Mouse (Mus musculus) brain, embryonic 14.5 days (tissue): ENCODE data around the gene L1td1. TPM values are rescaled to one million over a fixed set of nuclear protein-coding genes. Genes with fewer than 3 reads are reported as not detected.
"Not testable (repeated sequence)": the region's sequence is repeated elsewhere in the genome, so short reads cannot be mapped to it uniquely, and the experiment has no call there.

ENCODE experiments used
- DNase-seq: peaks from one replicate; pipeline ENCODE4 v3.0.0-alpha.2; 2011; ENCODE audit warnings: low read depth
- CTCF ChIP-seq: fragments of 200-500 bp; IDR thresholded peaks from 2 replicates; pipeline ENCODE4 v1.5.1; 2012; ENCODE audit warnings: inconsistent platforms, mild to moderate bottlenecking, moderate library complexity, borderline replicate concordance; ENCODE audit not compliant: insufficient read depth, insufficient read length; ENCODE audit errors: extremely low read depth
- POLR2A ChIP-seq: fragments of 200-500 bp; IDR thresholded peaks from 2 replicates; pipeline ENCODE4 v1.6.1; 2012; ENCODE audit warnings: mild to moderate bottlenecking, inconsistent platforms, borderline replicate concordance; ENCODE audit not compliant: poor library complexity, insufficient read depth, insufficient read length, severe bottlenecking; ENCODE audit errors: extremely low read depth
- polyA plus RNA-seq: library from polyadenylated mRNA; depleted of rRNA; stranded (reverse); fragments of >200 nt; gene quantifications from 2 replicates; pipeline ENCODE4 v1.2.3, GENCODE M21; 2012

L1td1 gene
- polyA plus RNA-seq, 1 experiment: 0.31 TPM

- TF ChIP-seq CTCF (no peak), POLR2A (no peak)
- no peak for DNase-seq
Observed at GRCm38 (mm10) chr4:98710891-98711290, 15.6 kb upstream of the L1td1 start.

- peak; percentile 59 for DNase-seq
- no peak for TF ChIP-seq POLR2A
- no peak for TF ChIP-seq CTCF
Observed at GRCm38 (mm10) chr4:98717735-98718546, 8.6 kb upstream of the L1td1 start.

DNA sequence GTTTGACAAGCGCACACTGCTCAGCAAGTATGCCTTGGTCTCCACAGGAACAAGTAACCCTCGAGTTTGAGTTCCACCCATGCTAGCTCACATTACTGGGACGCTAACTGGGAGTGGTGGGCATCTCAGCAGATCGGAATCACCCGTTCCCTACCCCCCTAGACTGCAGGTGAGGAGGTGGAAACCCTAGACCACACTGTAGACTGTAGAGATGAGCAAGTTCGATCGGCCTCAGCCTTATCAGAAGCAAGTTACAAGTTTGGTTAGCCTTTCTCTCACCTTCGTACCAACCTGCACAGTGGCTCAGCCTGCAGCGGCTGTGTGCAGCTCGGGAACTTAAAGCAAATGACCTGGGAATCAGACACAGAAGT lies 8.0 kb upstream of the L1td1 start:
- TF ChIP-seq POLR2A (no peak), CTCF (no peak)
- DNase-seq: no peak

DNA sequence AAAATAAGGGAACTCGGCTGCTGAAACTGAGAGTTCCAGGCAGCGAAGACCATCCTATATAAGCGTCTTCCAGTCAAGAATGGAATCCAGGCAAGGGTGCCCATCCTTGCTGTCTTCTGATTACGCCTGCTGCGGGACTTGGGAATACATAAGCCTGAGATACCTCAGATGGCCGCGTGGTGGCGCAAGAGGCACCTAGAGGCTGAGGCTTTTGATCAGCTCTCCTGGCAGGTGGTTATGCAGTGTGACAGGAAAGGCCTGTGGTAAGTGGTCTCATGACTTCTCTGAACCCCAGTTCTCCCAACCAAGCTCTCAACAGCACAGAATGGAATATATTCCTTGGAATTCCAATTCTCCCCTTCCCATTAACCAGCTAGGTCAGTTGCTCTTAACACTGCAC lies 4.1 kb upstream of the L1td1 start:
- TF ChIP-seq POLR2A (no peak), CTCF (peak; percentile 86)
- DNase-seq: peak; percentile 87

DNA sequence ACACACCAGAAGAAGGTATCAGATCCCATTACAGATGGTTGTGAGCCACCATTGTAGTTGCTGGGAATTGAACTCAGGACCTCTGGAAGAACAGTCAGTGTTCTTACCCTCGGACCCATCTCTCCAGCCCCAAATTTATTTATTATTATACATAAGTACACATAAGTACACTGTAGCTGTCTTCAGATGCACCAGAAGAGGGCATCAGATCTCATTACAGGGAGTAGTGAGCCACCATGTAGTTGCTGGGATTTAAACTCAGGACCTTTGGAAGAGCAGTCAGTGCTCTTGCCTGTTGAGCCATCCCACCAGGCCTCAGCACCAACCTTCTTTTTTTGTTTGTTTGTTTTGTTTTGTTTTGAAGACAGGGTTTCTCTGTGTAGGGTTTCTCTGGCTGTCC lies 1.9 kb upstream of the L1td1 start:
- not testable (repeated sequence) for DNase-seq

GRCm38 (mm10) chr4:98725439-98725838 lies 1.1 kb upstream of the L1td1 start:
- no peak for DNase-seq
- TF ChIP-seq CTCF (peak; percentile 18; the same call in 1 of the 2 replicates), POLR2A (no peak)

- DNase-seq: peak; percentile 19
- TF ChIP-seq POLR2A (no peak), CTCF (no peak)
Observed at GRCm38 (mm10) chr4:98727295-98727958, 893 bp downstream of the L1td1 start.

- no peak for TF ChIP-seq CTCF
- no peak for TF ChIP-seq POLR2A
- no peak for DNase-seq
Observed at GRCm38 (mm10) chr4:98727959-98728347, 1.4 kb downstream of the L1td1 start.

DNA sequence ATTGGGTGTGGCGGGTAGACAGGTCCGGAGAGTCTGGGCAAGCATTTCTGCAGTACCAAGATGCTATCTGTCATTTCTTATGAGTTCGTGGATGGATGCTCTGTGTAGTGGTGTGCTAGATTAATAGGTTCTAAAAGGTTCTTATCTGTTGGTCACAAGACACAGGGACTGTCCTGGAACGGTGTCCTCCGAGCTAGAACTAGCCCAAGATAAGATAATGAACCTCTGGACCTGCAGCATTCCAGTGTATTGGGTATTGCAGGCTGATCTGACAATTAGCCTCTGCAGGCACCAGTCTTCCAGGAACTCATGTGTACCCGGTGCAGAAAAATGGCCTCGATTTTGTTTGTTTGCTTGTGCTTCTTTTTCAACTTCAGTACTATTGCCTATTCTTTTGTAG lies 2.2 kb downstream of the L1td1 start:
- DNase-seq: no peak
- no peak for TF ChIP-seq POLR2A
- TF ChIP-seq CTCF: no peak

DNA sequence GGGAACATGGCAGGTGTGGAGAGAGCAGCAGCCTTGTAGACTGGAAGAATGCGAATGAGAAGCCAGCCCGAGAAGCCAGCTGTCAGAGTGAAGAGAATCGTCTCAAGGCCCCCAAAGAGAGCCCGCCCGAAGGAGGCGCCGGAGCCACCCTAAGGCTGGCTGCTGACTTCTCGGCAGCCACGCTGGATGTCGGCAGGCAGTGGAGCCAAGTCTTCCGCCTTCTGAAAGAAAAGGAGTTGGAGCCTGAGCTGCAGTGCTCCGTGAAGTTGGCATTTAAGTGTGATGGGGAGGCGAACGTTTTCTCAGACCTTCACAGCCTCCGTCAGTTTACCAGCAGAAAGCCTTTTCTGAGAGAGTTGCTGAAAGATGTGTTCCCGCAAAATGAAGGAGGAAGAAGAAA lies 7.1 kb downstream of the L1td1 start:
- no peak for DNase-seq
- TF ChIP-seq CTCF (no peak), POLR2A (no peak)

- peak; percentile 84 for DNase-seq
- TF ChIP-seq POLR2A (no peak), CTCF (peak; percentile 44; the same call in 1 of the 2 replicates)
Observed at GRCm38 (mm10) chr4:98739753-98740152, 13.2 kb downstream of the L1td1 start.
